Mouse (Mus musculus) Muller cell, postnatal 12 days (primary cell): ENCODE results near the gene Ppfia4.

Source experiments
- DNase-seq: peaks from one replicate; pipeline ENCODE4 v3.0.0-alpha.2; 2015; ENCODE audit errors: inconsistent ontology term

The Ppfia4 gene

DNA sequence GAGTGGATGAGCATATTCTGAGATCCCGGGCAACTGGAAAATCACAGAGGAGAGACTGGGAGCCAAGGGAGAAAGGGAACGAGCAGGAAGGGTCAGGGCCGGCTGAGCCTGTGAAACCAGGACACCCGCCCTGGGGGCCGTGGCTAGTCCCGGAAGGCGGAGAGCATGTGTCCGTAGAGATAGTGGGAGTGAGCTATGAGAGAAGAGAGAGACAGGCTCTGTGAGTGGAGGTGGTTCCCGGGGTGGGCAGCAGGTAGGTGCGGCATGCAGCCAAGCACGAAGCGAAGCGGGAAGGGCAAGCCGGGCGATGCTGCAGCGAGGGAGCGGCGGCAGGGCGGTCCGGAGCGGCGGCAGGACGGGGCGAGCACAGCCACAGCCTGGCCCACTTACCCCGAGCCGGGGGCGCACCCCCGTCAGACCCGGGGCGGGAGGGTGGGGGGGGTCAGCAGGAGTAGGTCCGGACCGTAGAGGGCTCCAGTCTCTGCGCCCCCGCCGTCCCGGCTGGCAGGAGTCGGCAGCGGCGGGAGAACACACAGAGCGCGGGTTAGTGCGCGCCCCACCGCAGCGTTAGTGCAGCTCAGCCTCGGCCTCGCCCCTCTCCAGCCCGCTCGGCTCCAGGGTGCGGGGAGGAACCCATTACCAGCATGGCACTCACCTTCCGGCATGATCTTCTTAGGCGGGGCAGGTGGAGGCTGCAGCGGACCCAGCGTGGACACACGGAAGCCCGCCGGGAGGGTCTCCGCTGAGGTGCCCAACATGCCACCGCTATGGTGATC is 33.9 kb downstream of the Ppfia4 start:
- DNase-seq: peak; percentile 35

DNA sequence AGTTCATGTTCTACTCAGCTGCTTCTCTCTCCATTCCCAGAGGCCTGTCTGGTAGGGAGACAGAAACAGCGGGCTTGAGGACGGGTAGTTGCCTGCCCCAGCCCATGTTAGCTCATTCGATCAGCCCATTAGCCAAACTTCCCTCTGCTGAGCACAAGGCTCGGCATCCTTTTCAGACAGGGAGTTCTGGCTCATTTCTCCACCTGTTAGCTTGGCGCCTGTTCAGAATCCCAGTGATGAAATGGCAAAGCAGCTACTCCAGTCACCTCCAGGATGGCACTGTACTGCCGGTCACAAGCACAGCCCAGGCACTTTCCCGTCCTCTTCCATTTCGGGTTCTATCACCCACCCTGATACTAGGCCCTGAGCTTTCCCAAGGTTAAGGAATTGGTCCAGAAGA is 35.5 kb downstream of the Ppfia4 start:
- no peak for DNase-seq

DNA sequence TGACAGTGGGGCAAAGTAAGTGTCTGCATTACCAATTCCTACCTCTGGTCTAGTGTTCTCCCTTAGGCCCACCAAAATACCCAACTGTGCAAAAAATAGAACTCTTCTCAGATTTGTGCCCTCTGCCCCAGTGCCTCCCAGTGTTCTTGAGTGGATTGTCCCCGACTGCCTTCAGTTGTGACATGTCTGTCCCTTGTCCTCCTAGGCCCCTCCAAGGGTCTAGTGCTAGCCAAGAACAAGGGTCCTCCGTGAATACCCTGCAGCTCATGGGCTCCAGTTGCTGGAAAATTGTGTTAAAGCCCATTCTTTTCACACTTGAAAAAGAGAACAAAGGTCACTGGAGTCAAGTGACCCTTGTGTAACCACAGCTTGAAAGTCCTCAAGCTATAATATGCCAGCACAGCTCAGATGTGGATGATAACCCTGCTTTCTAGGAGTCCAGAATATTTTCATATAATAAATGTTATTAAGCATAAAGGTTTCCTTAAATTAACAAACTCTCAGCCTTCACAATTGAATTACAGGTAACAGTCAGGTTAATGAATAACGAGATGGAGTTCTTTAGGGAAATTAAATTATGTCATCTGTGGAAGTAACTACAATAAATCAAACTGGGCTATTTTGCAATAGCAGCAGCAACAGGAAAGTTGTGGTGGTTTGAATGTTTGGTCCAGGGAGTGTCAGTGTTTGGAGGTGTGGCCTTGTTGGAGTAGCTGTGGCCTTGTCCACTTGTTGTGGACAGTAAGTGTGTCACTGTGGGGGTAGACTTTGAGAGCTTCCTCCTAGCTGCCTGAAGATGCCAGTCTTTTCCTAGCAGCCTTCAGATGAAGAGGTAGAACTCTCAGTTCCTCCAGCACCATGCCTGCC is 38.8 kb downstream of the Ppfia4 start:
- DNase-seq: no peak

DNA sequence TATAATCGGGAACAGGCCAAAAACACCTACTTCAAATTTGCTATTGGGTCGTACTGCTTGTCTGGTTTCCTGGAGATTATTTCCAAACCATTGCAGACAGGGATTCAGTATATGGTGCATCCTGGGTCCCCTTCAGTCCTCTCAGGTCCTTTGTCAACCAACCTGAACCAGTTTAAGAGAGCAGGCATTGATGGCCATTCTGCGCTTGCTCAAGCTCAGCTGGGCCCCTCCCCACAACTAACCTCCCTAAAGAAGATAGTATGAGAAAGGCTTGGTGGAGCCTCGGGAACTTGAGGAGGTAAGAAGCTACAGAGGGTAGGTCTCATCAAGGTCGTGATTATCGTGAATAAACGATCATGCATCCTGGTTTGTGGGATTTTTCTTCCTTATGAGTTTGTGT is 39.5 kb downstream of the Ppfia4 start:
- DNase-seq: no peak

DNA sequence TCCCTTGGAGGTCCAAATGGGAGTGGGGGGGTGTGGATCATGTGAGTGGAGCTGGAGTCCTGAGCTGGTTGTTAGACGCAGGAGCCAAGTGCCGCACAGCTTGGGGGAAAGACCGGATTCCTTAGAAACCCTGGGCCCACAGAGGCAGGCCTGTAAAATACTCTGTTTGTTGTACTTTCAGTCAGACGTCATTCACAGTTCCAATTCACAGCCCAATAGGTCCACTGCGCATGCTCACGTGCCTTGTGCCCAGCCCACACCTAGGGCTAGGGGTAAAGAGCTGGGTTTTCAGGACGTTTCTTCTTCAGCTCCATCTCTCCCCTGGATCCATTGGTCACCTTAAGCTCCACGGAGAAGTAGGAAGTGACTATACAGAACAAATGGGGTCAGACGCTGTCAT is 40.1 kb downstream of the Ppfia4 start:
- no peak for DNase-seq

DNA sequence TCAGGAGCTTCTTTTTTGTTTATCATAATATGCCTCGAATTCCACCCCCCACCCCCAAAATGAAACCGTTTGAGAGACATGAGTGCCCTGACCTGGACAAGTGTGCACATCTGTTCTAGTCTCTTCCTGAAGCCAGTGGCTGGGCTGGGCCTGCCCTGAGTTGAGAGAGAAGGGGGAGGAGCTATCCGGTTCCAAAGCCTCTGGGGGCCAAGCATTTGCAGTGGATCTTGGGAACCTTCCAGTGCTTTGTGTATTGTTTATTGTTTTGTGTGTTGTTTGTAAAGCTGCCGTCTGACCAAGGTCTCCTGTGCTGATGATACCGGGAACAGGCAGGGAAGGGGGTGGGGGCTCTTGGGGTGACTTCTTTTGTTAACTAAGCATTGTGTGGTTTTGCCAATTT is 40.7 kb downstream of the Ppfia4 start:
- no peak for DNase-seq

DNA sequence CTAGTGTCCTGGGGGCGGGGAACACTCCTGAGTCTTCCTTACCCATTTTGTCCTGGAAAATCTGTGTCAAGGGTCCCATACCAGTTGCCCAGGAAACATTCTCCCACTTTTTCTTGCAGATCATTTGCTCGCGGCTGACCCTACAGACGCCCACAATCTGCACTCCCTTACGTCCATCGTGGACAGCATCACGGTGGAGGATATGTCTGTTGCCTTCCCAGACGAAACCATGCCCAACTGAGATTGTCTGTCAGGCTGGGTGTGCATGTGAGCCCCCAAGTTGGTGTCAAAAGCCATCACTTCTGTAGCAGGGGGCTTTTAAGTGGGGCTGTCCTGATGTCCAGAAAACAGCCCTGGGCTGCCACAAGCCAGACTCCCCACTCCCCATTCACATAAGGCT is 41.2 kb downstream of the Ppfia4 start:
- no peak for DNase-seq

DNA sequence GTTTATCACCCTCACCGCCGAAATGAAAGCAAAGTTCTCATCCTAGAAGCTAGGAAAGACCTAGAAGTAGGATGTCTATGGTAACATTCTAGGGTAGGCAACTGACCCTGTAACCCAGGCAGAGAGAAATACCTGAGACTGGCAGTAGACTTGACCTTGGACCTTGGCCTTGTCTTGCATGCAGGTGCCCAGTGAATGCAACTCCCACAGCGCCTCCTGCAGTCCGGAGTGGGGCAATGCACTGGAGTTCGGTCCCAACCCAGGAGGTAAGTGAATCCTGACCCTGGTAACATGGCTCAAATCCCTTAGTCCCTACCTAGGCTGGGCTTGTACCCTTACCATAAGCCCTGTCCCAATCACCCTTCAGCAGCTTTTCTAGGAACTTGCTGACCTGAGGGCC is 41.8 kb downstream of the Ppfia4 start:
- no peak for DNase-seq

DNA sequence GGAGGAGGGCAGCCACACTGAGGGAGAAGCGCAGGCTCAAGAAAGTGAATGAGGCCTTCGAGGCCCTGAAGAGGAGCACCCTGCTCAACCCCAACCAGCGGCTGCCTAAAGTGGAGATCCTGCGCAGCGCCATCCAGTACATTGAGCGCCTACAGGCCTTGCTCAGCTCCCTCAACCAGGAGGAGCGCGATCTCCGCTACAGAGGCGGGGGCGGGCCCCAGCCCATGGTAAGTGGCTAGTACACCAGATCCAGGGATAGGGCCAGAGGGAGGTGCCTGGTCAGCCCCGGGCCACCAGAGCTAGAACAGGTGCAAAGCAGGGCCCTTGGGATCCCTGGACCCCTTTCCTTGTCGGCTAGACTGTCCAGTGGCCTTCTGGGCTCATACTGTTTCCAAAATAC is 42.4 kb downstream of the Ppfia4 start:
- DNase-seq: no peak

DNA sequence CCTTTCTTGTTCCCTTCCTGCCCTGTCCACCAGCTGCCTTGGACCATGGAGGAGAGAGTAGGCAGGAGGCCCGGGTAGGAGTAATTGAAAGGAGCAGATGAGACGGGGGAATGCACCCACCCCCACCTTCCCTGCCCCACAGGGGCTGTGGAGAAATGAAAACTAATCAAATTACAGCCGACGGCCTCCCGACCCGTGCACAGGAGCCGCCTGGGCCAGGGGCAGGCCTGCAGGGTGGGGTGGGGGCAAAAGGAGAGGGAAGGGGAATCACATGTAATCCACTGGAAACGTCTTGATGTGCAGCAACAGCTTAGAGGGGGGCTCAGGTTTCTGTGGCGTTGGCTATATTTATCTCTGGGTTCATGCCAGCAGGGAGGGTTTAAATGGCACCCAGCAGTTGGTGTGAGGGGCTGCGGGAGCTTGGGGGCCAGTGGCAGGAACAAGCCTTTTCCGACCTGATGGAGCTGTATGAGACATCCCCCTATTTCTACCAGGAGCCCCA is 43.1 kb downstream of the Ppfia4 start, which contains the start of gene Myog:
Gene Myog (plus strand): TSS at position 392 of the 502 bp plus-strand sequence.
- no peak for DNase-seq

DNA sequence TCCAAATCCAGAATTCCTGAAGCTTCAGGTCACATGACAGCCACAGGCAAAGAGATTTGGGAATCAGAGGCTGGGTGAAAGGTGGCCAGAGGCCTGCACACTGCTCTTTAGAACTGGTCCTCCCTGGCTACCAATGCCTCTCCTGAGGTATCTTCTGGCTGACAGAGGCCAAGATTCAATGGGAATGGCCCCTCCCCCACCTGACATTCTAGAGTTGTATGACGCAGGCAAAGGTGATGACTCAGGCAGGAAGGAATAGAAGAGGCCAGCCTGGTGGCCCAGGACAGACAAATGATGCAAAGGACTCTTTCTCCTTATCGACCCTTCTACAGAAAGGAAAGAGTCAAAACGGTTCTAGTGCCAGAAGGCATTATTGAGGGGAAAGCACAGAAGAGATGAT is 44.5 kb downstream of the Ppfia4 start:
- no peak for DNase-seq

DNA sequence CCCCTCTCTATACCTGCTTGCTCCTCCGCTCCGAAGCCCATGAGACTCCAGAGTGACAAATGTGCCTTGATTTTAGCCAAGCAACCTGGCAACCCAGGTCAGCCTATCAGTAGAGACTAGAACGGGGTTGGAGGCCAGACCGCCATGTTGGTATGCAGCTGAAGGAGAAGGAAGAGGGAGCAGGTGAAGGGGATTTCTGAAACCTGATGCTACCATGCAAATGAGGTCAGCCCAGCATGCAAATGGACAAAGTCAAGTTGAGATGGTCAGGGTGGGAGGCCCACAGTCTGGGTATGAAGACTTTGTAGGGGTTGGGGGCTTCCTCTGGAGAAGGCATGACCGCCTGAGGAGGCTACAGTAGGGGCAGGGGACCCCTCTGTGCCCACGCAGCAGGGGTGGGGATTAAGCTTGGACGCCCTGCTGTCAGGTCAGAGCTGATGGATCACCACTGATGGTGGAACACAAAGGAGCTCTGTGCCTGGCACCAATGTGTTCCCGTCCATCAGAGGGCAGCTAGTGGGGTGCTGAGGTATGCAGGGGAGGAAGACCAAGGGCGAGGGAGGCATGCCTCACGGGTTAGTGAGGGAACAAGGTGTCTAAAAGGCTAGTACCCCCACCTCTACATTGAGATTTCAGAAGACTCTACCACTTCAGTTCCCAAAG is 47.1 kb downstream of the Ppfia4 start:
- no peak for DNase-seq

DNA sequence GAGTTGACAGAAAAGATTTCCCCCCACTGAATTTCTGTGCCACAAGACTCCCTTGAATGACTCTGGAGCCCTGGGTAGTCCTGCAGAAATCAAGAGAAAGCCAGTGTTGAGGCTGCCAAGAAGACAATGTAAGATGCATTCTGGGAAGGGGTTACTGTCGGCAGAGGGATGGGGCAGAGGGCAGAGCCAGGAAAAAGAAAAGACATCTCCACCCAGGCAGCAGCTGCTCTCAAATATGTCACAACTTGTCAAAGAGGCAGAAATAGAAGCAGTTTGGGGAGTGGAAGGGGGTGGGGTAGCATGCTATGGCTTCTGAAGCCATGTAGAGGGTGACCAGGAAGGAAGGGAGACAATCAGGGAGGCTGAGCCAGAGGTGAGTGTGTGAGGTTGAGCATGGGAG is 49.6 kb downstream of the Ppfia4 start:
- no peak for DNase-seq

DNA sequence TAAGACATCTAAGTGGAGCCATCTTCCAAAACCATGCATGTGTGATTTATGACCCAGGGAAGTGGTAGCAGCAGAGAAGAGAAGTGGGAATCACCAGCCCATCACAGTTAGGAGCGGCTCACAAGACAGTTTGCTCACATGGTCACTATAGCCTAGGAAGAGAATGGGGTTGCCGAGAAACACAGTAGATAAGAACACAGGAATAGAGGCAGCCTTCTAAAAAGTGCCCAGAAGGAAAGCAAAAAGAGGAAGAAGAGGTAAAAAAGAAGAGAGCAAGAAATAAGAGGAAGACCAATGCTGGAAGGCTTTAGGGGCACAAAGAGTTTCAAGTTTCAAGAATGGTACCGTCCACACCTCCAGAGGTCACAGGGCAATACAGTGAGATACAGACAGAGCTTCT is 50.4 kb downstream of the Ppfia4 start:
- no peak for DNase-seq

DNA sequence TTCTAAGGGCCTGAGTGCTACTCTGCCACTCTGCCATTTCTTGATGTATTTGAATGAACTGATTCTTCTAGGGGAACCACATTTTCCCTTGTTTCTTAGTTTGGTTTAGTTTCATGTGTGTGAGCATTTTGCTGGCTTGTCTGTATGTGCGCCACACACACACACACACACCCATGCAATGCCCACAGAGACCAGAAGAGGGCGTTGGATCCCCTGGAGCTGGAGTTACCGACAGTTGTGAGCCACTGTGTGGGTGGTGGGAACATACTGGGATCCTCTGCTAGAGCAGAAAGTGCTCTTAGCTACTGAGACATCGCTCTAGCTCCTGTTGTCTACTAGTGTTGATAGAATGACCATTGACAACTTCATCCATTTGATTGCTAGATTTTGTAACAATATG is 51.2 kb downstream of the Ppfia4 start:
- no peak for DNase-seq

DNA sequence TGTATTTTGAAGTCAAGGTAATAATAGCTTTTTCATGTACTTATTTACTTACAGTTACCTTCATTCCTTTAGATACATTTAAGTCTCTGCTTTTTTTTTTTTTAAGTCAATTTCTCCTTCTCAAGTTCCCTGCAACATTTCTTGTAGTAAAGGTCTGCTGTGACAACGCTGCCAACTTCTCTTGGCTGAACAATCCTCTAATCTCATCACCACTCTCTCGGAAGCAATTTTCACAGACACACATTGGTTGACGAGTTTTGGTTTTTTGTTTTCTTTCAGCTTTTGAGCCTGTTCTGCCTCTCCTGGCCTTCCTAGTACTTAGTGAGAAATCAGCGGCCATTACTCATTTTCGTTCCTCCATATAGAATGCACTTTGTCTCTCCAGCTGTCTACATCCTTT is 52.6 kb downstream of the Ppfia4 start:
- no peak for DNase-seq

DNA sequence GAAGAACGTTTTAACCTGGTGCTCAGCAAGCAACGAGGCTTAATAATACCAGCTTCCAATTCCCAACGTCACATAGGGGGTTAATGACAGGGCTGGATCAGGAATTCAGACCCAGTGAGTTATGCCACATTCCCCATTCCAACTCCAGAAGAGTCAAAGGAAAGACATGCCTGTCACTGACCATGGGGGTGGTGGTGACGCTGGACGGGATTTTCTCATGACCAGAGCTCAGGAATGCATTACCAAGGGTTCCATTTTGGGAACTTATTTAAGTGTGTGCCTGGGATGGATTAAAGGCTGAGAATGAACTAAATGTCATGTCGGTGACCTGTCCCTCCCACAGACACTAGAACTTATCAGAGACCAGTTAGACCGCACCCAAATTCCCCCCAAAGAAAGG is 55.9 kb downstream of the Ppfia4 start:
- DNase-seq: peak; percentile 73

DNA sequence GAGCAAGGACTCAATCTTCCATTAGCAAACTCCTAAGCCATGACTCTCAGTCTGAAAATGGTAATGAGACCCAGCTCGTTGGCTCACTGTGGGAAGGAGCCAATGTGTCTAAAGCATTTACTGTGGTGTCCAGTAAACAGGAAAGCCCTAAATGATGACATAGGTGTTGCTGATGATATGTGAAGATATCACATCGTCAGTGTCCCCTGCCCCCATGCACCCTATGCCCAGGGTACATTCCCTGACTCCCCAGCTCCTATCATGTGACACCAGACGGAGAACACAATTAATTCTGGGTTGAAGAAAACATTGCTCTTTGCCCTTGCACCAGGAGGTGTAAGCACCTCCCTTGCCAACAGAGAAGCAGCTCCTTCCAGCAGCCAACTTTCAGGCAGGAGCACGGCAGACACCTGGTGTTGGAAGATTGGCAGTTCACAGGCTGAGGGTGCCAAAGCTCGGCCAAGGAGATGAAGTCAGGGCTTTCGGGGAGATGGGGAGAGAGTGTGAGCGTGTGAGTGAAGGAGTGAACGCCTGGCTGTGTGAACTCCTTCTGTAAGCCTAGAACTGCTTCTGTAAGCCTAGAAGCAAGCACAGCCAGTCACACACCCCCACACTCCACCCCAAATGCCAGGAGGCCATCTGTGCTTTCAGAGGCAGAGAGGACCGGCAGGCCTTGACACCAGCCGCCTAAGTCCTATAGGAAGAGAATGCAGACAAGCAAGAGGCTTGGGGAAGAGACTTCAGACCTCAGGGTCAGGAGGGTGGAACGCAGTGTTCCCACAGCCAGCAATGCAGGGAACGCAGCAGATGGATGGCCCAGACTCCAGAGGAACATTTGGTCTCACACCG is 56.9 kb downstream of the Ppfia4 start:
- DNase-seq: no peak

DNA sequence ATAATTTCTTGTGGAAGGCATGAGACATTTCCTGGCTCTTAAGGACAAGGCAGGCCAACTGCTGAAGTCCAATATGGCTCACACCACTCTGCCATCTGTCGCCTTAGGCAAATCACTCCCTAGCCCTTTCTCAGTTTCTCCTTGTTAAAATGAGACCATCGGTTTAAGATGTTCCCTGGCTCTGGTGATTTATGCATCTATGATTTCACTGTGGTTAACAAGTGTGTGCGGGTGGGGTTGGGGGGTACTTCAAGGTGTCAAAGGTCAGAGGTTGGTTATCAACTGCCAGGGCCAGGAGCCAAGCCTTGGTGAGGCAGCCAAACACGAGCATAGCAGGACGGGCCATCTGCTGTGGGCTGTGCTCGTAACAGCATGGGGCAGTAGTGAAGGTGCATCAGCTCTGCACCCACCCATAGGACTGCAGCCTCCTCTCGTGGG is 58.2 kb downstream of the Ppfia4 start:
- DNase-seq: no peak

DNA sequence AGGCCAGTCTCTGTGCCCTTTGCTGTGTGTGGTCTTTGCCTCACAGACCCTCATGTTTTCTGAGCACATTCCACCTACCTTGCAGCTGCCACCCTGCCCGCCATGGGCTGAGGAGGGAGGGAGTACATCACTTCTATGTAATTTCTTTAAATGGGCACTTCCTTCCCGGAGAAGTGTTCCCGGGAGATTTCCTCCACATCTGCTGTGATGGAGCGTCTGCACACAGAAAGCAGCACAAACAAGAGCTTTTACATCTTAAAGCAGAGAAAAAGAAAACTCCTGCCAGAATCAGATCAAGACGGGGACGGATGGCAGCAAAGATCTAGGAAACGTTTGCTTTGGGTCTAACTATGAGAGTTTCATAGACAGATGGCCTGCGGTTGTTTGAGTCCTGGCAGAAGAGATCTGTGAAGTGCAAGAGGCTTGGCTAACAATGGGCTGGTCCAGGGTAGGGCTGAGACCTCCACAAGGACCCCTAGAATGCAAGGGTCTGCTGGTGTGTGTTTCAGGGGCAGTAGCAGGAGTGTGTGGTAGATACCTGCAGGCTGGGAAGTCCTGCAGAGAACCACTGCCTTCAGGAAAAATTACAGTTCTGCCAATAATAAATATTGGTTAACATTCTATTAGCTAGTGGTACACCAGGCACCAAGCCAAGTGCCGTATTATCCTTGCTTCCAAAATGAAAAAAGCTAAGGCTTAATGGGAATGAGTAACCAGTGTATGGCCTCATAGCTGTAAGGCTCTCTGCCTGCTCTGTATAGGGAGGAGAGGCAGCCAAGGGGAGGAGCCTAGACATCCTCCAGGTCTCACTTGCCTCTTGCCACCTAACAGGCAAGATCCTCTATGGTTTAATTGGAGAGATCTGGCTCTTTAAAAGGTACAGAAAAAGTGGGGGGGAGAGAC is 59.0 kb downstream of the Ppfia4 start:
- DNase-seq: no peak
